Comparison of ENCODE assay signal across 8 mouse cellular contexts in the genomic region with DNA sequence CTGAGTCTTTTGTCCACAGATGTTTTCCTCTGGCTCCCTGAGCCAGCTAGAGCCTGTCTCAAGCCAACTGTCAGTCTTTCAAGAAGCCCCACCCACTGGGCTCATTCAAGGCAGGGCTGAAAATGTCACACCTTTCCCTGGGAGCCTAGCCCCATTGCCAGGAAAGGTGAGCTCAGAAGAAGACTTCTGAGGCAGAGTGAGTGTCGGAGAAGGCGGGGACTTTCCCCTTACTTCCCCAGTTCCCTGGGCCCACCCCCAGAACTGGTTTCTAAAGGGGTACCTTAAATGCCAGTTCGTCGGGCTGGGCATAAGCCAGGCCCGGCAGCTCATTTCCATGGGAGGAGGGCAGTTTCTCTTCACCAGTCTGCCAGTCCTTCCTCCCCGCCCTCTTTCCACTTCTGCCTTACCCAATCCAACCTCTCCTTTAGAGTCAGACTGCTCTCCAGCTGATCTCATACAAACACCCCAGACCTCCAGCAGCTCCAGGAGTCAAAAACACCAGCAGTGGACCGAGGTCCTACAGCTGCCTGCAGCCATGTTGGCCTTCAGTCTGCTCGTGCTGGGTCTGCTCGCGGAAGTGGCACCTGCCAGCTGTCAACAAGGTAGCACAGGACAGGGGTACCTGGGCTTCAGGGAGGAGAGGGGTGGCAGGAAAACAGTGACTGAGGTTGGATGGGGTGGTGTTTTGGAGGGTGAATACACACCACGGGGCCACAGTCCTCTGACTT. TPM values are rescaled to one million over a fixed set of nuclear protein-coding genes. Genes with fewer than 3 reads are reported as not detected.
A peak's percentile ranks its signal among the peaks of the same experiment; 100 is the strongest.
DNase-seq lines count a peak whose midpoint lies in the region; ATAC-seq and TF ChIP-seq lines count a peak whose summit lies in the region.

A gene (plus strand): TSS at position 98 of the 728 bp plus-strand sequence.

- WGBS in neural tube, embryonic 11.5 days = 20% methylated on average over 11 of the region's 11 CpGs
- WGBS in limb, embryonic 14.5 days = 8% methylated on average over 11 of the region's 11 CpGs
- WGBS in spleen, adult 2 months = 32% methylated on average over 11 of the region's 11 CpGs

- no peak within 1 kb of the TSS for H3K9ac ChIP-seq in neural tube, embryonic 11.5 days (ENCODE audit: low read length)
- H3K9ac ChIP-seq in limb, embryonic 14.5 days (ENCODE audit: low read depth, low read length, severe bottlenecking) = no peak within 1 kb of the TSS; the same call in 1 of the 2 replicates

- no peak for DNase-seq in neural tube, embryonic 11.5 days (ENCODE audit: low spot score)
- DNase-seq in neural tube, embryonic 10.5 days (ENCODE audit: extremely low spot score, low spot score) = no peak
- no peak for DNase-seq in limb, embryonic 14.5 days (ENCODE audit: low spot score)
- no peak for DNase-seq in spleen, adult 2 months (ENCODE audit: low read depth in 1 of 2, low spot score in 2 of 2)
- DNase-seq in left cerebral cortex, adult 11 months (ENCODE audit: low spot score) = no peak
- no peak for DNase-seq in retina, postnatal 1 day

- H3K27me3 ChIP-seq in neural tube, embryonic 11.5 days (ENCODE audit: control insufficient read depth, insufficient read depth, low read length) = peaks cover 5% of the 10 kb centered on the region; the same call in 1 of the 2 replicates
- H3K27me3 ChIP-seq in limb, embryonic 14.5 days (ENCODE audit: control insufficient read depth, insufficient read depth, low read length) = 0 out of 2 replicates have a peak, but pooled peaks cover 15% of the 10 kb centered on the region
- H3K27me3 ChIP-seq in spleen, adult 2 months (ENCODE audit: control insufficient read depth, insufficient read depth, low read length) = no peaks in the 10 kb centered on the region

- H3K36me3 ChIP-seq in neural tube, embryonic 11.5 days (ENCODE audit: control insufficient read depth, insufficient read depth, low read length) = no peaks in the 10 kb centered on the region
- H3K36me3 ChIP-seq in limb, embryonic 14.5 days (ENCODE audit: control insufficient read depth, insufficient read depth, low read length) = no peaks in the 10 kb centered on the region
- no peaks in the 10 kb centered on the region for H3K36me3 ChIP-seq in spleen, adult 2 months (ENCODE audit: control insufficient read depth, insufficient read depth, low read length)

- no peak for TF ChIP-seq POLR2A in limb, embryonic 14.5 days (IDR thresholded peaks at IDR 0.05; ENCODE audit: borderline replicate concordance, extremely low read depth, insufficient read depth, insufficient read length)
- TF ChIP-seq POLR2A in spleen, adult 2 months (IDR thresholded peaks at IDR 0.05; ENCODE audit: low read depth, low read length) = no peak

- H3K4me2 ChIP-seq in neural tube, embryonic 11.5 days (ENCODE audit: low read depth) = no peak within 1 kb of the TSS
- H3K4me2 ChIP-seq in limb, embryonic 14.5 days (replicated peaks; ENCODE audit: low read depth, low read length, severe bottlenecking) = peak within 1 kb of the TSS; percentile 19; the same call in 1 of the 2 replicates

- ATAC-seq in neural tube, embryonic 11.5 days (ENCODE audit: insufficient read depth, low FRiP score, low TSS enrichment) = no peak
- ATAC-seq in hematopoietic stem cell, adult 5-6 weeks (replicated peaks in 1 of 2; ENCODE audit: insufficient read depth in 1 of 2, low FRiP score in 2 of 2, low TSS enrichment in 1 of 2, low read depth in 1 of 2, poor library complexity in 2 of 2, severe bottlenecking in 2 of 2) = peak; percentile 78 to 84
- ATAC-seq in limb, embryonic 14.5 days (ENCODE audit: low FRiP score, low read depth) = no peak
- no peak for ATAC-seq in cerebellum, adult (ENCODE audit: insufficient number of reproducible peaks, low FRiP score, low TSS enrichment)

- no peak within 1 kb of the TSS for H3K27ac ChIP-seq in neural tube, embryonic 11.5 days (ENCODE audit: low read depth, low read length)
- H3K27ac ChIP-seq in limb, embryonic 14.5 days (replicated peaks; ENCODE audit: low read depth, low read length) = no peak within 1 kb of the TSS
- H3K27ac ChIP-seq in spleen, adult 2 months (ENCODE audit: insufficient read depth, low read length) = peak within 1 kb of the TSS; percentile 24; the same call in 1 of the 2 replicates

- H3K9me3 ChIP-seq in neural tube, embryonic 11.5 days (ENCODE audit: control insufficient read depth, low read length) = no peaks in the 10 kb centered on the region
- no peaks in the 10 kb centered on the region for H3K9me3 ChIP-seq in limb, embryonic 14.5 days (ENCODE audit: control insufficient read depth, low read length)

- TF ChIP-seq CTCF in spleen, adult 2 months (IDR thresholded peaks at IDR 0.05; ENCODE audit: extremely low read depth, insufficient read depth, insufficient read length, insufficient replicate concordance) = no peak

- no peaks in the 10 kb centered on the region for H3K4me1 ChIP-seq in neural tube, embryonic 11.5 days (ENCODE audit: control insufficient read depth, insufficient read depth, low read length)
- no peaks in the 10 kb centered on the region for H3K4me1 ChIP-seq in limb, embryonic 14.5 days (ENCODE audit: control insufficient read depth, insufficient read depth, low read length)
- H3K4me1 ChIP-seq in spleen, adult 2 months (ENCODE audit: control insufficient read depth, insufficient read depth, insufficient read length) = no peaks in the 10 kb centered on the region

- H3K4me3 ChIP-seq in neural tube, embryonic 11.5 days (ENCODE audit: low read depth, low read length) = no peak within 1 kb of the TSS; the same call in 1 of the 2 replicates
- no peak within 1 kb of the TSS for H3K4me3 ChIP-seq in limb, embryonic 14.5 days (replicated peaks; ENCODE audit: low read length)
- H3K4me3 ChIP-seq in spleen, adult 2 months (ENCODE audit: extremely low read depth, insufficient read depth, insufficient read length) = peak within 1 kb of the TSS; percentile 11

RNA-seq across cellular contexts. Expression of the gene that starts here (rescaled TPM):
- 9.7 and 14.7 TPM in 2 replicates for polyA plus RNA-seq in neural tube, embryonic 11.5 days (2014; fragmentation: Nextera tagmentation; extraction: Ambion mirVana)
- 26.4 and 37.5 TPM in 2 replicates for total RNA-seq in hematopoietic stem cell, adult 5-6 weeks (2017)
- 11.3 and 12.0 TPM in 2 replicates for polyA plus RNA-seq in limb, embryonic 14.5 days (2012; rRNA removed)
- polyA plus RNA-seq in limb, embryonic 14.5 days (2014; fragmentation: Nextera tagmentation; extraction: Ambion mirVana) = 14.7 and 21.9 TPM in 2 replicates
- polyA plus RNA-seq in spleen, adult 2 months (2012; rRNA removed) = 79.3 and 89.6 TPM in 2 replicates

Comparison
In these comparisons a context has a peak if more than half of its experiments do, and no peak if none do; other contexts are left out.
1. ATAC-seq: peak in hematopoietic stem cell, adult 5-6 weeks (2 of 2); none in neural tube, embryonic 11.5 days (single experiment), limb, embryonic 14.5 days (single experiment) and cerebellum, adult (single experiment).